Mouse (Mus musculus) embryo, embryonic 10 days (tissue): Measurements from ENCODE around the gene Limch1.

Experiments
- DNase-seq: peaks from one replicate; pipeline ENCODE4 v3.0.0-alpha.2; 2015; ENCODE audit warnings: low spot score

Gene Limch1

GRCm38 (mm10) chr5:66746761-66747160 lies 1.1 kb downstream of the Limch1 start:
- DNase-seq = no peak

DNA sequence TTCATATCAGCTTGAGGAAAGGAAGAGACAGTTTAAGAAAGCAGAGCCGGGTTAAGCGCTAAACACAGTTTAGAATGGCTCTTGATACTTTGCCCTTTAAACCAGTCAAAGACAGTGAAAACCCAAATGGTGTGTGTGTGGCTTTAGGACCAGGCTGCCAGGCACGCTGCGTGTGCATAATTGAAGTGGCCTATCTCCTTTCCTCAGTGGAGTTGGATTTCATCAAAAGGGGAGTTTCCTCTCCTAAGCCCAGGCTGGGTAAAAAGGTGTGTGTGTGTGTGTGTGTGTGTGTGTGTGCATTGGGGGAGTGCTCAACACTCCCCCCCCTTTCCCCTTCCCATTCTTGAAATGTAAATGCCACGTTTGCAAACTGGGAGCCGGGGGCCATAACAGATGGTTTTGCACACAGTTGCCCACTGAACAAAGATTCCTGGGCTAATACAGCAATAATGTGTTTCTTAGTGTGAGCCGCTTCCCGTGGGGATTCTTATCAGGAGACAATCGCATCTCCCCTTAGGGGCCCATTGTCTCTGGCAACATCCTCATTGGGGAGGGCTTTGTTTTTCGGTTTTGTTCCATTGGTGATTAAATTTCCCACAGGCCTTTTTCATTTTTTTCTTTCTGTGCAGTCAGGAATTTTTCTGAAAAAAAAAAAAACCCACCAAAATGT lies 2.3 kb downstream of the Limch1 start:
- DNase-seq = peak; percentile 51

DNA sequence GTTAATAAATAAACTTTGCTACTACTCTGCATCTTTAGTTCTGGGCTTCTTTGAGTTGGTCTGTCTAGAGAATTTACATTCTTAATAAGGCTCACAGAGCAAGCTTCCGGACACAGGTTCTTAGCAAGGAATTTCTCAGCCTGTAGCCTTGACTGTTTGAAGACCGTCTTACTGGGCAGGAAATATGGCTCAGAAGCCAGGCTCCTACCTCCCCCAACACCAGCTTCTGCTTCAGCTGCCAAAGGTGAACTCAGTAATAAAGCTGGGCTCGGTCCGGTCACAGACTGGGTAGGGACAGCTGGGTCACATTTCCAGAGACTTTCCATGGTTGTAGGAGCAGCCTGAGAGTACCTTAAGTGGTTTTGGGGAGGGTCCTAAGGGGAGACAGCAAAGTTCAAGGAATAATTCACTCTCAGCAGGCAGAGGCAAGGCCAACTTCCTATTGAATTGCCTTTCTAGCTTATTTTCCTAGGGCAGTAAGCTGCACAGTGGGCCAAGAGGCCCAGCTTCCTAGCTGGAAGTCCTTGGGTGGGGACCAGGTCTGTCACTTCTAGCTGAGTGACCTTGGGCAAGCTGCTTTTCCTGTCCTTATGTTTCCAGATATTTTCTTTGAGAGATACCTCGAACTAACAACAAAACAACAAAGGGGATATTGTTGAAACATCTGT lies 3.0 kb downstream of the Limch1 start:
- no peak for DNase-seq

- DNase-seq = no peak
These were observed 5.0 kb downstream of the Limch1 start for GRCm38 (mm10) chr5:66750641-66751040.

- DNase-seq = no peak
These were observed 5.8 kb downstream of the Limch1 start for GRCm38 (mm10) chr5:66751332-66751980.

GRCm38 (mm10) chr5:66753620-66754019 lies 8.0 kb downstream of the Limch1 start:
- DNase-seq = no peak

GRCm38 (mm10) chr5:66756821-66757705 lies 11.4 kb downstream of the Limch1 start:
- DNase-seq = no peak

GRCm38 (mm10) chr5:66757706-66758237 lies 12.1 kb downstream of the Limch1 start:
- DNase-seq = no peak

- no peak for DNase-seq
These were observed 13.7 kb downstream of the Limch1 start for GRCm38 (mm10) chr5:66759354-66759753.

GRCm38 (mm10) chr5:66760747-66761146 lies 15.1 kb downstream of the Limch1 start:
- DNase-seq = no peak

GRCm38 (mm10) chr5:66762006-66762405 lies 16.4 kb downstream of the Limch1 start:
- no peak for DNase-seq

DNA sequence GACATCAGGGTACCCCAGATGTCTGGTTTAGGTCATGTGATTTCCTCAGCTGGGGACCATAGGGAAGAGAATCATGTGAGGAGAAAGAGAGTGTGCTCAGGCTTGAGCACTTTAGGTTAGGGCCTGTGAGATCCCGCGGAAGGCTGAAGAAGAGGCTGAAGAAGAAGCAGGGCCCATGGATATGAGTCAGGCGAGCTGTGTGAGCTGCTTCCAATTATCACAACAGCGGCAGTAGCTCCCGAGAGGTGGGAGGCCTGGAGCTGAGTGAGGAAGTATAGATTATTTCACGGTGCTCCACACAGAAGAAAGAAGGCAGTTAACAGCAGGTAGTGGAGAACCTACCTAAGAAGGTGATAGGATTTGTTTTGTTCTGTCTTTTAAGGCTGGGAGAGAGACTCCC lies 18.5 kb downstream of the Limch1 start:
- no peak for DNase-seq

DNA sequence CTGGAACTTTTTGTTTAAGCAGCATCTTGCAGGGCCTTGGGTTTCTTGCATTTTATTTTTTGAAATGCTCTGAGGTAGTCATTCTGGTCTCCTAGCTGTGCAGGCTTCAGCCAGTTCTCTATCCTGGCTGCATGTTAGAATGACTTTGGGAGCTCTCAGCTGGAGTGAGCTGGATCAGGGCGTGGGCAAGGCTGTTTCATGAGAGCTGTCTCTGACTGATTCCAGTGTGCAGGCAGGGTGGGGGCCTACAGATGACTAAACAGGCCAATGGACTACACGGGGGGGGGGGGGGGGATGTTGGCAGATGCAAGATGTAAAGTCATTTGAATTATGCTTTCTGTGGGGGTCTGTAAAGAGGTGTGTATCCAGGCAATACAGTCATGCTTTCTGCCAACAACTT lies 20.3 kb downstream of the Limch1 start:
- DNase-seq = no peak

DNA sequence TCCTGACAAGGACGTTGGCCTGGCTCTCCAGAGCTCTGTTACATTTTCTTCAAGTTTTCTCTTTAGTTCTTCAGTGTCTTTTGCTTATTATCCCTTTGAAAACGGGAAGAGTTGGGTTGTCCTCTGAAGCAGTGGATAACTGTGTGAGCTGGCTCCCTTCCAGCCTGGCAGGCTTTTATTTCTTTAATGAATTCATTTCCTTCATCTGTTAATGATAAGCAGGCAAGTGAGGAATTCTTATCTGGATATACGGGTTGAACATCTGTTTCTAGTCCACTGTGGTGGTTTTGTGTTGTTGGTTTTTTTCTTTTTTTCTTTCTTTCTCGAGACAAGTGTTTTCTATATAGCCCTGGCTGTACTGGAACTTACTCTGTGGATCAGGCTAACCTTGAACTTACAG lies 22.4 kb downstream of the Limch1 start:
- no peak for DNase-seq

- no peak for DNase-seq
These were observed 23.4 kb downstream of the Limch1 start for GRCm38 (mm10) chr5:66769070-66769469.

DNA sequence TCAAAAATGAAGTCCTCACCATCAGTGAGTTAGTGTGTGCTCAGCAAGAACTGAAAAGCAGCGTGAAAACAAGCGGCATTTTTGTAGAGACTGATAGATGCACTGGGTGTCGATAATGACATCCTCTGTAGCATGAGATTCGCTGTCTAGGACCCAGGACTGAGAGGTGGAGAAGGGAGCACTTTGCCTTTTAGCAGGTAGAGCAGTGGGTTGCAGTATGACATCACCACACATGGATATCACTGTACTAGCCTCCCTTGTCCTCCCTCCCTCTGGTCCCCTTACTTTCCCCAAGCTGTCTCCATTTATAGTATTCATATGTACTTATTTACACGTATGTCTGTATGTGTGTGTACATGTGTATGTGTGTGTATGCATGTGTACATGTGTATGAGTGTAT lies 23.9 kb downstream of the Limch1 start:
- no peak for DNase-seq

GRCm38 (mm10) chr5:66777999-66778710 lies 32.5 kb downstream of the Limch1 start:
- no peak for DNase-seq

DNA sequence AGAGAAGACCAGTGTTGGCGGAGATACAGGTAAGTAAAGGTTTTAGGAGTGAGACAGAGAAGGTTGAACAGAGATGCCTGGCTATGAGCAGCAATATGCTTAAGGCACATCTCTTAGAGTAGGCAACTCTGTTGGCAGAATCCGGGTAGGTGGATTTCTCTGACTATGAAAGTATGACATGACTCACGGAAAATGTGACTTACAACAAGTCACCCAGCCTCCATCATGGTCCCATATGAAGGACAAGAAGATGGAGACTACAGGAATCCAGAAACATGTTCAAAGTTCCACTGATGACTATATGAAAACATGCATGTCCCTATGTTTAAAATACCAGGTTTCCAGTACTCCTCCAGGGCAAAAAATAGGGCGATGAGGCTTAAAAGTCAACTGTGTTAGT lies 34.7 kb downstream of the Limch1 start:
- DNase-seq = no peak

- DNase-seq = no peak
These were observed 35.9 kb downstream of the Limch1 start for GRCm38 (mm10) chr5:66781507-66781906.

- DNase-seq = no peak
These were observed 37.2 kb downstream of the Limch1 start for GRCm38 (mm10) chr5:66782851-66783250.

DNA sequence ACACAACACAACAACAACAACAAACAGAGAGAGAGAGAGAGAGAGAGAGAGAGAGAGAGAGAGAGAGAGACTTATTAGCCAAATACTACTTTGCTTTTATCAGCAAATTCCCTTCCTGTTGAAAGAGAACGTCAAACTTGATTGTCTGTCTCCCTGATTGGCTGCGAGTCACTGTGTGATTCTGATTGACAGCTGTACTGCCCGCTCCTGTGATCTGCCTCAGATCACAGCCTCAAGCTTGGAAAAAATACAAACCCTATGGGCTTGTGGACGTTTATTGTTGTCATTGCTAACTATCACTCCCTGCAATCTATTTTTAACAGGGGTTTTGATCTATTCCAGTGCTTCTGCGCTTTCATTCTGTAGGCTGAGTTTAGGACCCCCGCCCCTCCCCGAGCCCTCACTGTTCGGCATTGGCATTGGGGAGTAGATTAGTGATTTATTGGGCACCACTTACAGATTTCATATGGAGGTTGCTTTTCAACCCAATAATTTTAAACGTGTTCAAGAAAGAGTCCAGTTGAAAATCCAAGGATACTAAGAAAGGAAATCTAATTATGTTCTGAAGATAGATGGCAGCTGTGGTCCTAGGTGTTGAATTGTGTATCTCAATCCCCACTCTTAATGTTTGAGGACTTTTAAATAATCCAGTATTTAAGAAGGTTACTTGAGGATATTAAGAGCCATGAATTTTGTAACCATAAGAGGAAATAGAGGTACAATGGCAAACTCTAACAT lies 39.2 kb downstream of the Limch1 start:
- no peak for DNase-seq
